Mouse (Mus musculus): ENCODE data around the gene Rnase4.

The Rnase4 gene

DNA sequence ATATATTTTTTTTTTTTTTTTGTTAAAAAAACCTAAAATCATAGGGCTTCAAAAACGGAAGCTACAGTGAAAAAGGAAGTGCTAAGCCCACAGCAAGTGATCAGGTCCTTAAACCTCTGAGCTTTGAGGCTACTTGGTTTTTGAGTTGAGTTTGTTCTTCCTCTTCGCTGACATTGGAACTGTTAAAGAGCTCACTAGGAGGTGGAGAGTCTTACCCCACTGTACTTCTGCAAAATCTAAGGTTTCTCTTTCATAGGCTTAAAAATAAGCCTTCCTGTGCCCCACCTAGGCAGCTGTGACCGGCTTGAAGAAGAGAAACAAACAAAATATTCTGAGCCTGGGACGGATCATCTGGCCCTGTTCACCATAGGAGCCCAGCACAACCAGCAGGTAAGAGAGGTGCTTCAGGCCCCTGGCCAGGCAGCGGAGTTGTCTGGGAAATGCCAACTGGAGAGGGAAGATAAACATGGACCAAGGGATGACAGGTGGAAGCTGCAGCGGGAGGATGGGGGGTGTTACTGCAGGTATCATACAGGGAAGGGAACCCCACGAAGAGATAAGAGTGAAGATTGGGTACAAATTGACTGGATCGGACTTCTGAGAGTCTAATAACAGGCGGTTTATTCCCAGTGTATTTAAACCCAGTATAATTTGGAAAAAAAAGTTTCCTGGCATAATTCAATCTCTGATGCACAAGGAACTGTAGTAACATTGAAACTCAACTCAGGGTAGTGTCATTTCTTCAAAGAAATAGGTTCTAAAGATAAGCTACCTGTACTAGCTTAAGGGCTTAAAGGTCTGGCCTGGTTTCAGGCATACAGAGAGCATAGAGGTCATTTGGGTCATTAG, 38.1 kb downstream of the Rnase4 start:
- peak; percentile 49 to 77 for DNase-seq (ENCODE audit: low spot score in 2 of 2)

DNA sequence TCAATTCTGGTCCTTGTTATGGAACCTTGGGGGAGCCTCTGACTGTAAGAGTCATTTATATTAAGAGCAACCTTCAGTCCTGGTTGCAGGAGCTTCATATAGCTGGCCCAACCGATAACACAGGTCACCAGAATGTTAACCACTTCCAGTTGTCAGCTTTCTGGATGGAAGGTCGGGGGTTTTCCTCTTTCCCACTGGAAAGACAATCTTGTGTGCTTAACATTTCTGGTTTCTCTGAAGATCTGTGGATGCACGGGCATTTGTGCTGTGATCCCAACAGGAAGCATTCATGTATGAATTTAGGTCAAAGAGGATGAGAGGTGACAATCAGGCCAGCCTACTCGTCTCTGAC, 38.7 kb downstream of the Rnase4 start:
- DNase-seq (ENCODE audit: low spot score in 2 of 2) = peak in 1 of 2 experiments; percentile 62

DNA sequence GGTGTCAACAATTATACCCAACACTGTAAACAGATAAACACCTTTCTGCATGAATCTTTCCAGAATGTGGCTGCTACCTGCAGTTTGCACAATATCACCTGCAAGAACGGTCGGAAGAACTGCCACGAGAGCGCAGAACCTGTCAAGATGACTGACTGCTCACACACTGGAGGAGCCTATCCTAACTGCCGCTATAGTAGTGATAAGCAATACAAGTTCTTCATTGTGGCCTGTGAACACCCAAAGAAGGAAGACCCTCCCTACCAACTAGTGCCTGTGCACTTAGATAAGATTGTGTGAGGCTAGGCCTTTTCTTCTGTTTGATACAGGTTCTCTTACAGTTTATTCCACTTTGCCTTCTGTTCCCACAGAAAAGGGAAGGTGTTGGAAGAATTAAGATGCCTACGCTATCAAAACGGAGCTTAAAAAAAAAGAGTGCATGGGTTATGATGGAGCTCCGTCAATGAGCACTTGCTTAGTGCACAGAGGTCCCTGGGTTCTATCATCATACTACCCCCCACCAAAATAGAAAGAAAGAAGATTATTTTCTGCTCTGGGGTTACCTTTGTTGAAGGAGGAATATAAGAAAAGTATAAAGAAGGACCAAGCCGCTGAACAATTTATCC, 39.6 kb downstream of the Rnase4 start:
- DNase-seq (ENCODE audit: low spot score in 2 of 2) = peak in 1 of 2 experiments; percentile 49

- peak in 1 of 2 experiments; percentile 62 for DNase-seq (ENCODE audit: low spot score in 2 of 2)
Observed at GRCm38 (mm10) chr14:51131086-51131815, 40.4 kb downstream of the Rnase4 start.

DNA sequence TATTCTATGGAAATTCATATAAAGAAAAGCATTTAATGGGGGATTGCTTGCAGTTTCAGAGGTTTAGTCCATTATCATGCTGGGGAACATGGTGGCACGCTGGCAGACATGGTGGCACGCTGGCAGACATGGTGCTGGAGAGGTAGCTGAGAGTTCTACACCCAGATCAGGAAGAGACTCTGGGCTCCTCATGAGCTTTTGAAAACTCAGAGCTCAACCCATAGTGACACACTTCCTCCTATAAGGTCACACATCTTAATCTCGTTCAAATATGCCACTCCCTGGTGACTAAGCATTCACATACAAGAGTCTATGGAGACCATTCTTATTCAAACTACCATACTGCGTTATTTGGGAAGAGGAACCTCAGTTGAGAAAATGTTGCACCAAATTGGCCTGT, 41.5 kb downstream of the Rnase4 start:
- DNase-seq (ENCODE audit: low spot score in 2 of 2) = peak in 1 of 2 experiments; percentile 59

DNA sequence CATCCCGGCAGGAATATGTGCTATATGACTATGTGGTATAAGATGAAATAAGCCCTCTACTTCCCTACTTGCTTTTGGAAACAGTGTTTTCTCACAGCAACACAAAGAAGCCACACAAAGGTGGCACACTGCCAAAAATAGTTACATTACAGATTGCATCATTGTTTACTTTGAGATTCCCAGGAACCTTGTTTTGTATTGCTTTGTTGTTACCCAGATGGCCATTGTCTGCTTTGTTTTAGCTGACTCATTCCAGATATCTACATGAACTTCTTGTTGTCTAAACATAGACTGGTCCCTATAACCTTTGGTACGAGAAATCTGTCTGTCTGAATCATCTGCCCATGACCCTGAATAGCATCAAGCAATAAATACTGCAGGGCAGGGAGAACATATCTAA, 49.5 kb downstream of the Rnase4 start:
- DNase-seq (ENCODE audit: low spot score in 2 of 2) = peak in 1 of 2 experiments; percentile 7

GRCm38 (mm10) chr14:51142119-51142518, 51.2 kb downstream of the Rnase4 start:
- peak in 1 of 2 experiments; percentile 48 for DNase-seq (ENCODE audit: low spot score in 2 of 2)

- no peak for DNase-seq (ENCODE audit: low spot score in 2 of 2)
Observed at GRCm38 (mm10) chr14:51142568-51142967, 51.7 kb downstream of the Rnase4 start.

- DNase-seq (ENCODE audit: low spot score in 2 of 2) = peak in 1 of 2 experiments; percentile 58
Observed at GRCm38 (mm10) chr14:51143287-51143686, 52.4 kb downstream of the Rnase4 start.

- DNase-seq (ENCODE audit: low spot score in 2 of 2) = peak in 1 of 2 experiments; percentile 63
Observed at GRCm38 (mm10) chr14:51143937-51144336, 53.1 kb downstream of the Rnase4 start.

DNA sequence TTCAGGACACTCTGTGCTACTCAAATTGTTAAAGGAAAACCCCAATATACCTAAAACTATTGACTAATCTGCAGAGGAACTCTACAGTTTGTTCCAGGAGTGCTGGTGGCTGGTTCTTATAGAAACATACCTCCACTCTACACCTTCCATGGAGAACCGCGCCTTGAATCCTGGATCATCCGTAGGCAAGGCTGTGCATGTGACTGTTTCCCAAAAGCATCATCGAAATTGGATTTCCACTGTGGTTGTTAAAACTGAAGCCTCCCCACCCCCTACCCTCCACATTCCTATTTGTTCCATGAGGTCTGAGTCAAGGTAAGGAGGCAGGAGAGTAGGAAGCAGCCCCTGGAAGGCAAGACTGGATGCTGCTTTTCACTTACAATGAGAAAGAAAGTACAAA, 53.6 kb downstream of the Rnase4 start:
- DNase-seq (ENCODE audit: low spot score in 2 of 2) = peak in 1 of 2 experiments; percentile 52

- peak in 1 of 2 experiments; percentile 54 for DNase-seq (ENCODE audit: low spot score in 2 of 2)
Observed at GRCm38 (mm10) chr14:51145521-51145920, 54.6 kb downstream of the Rnase4 start.

DNA sequence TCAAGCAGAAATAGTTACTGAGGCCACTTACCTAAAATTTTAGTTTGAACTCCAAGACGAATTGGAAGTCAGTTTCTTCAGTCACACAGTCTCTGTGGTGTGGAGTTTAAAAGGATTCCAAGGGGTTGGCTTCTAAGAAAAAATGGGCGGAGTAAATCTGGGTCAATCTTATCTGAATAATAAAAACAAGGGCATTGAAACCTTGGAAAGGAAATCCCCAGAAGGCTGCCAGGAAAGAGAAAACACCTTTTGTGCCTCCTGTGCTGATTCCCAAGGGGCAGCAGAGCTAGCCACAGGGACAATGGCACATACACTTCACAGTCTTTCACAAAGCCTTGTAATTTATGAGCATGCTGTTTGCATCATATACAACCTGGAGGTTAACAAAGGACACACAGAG, 55.8 kb downstream of the Rnase4 start, which contains the start of gene Rnase1:
Gene Rnase1 (minus strand): TSS at position 101 of the 400 bp plus-strand sequence.
- DNase-seq (ENCODE audit: low spot score in 2 of 2) = no peak

DNA sequence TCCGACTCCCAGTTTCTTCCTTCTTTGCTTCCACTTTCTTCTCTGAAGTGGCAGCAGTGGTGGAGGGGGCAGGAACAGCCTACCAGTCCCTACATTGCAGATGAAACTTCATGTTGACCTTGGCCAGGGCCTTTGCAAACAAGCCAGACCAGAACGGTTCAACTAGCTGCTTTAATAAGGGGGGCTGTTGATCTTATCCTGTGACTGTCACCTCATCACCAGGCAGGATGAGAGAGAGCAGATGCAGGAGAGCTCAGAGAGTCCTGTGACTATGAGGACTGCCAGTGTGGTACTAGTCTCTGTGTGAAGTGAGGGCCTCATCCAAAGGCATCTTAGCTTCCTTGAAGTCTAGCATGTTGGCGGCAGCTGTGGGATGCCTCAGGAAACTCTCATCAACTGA, 57.1 kb downstream of the Rnase4 start:
- DNase-seq (ENCODE audit: low spot score in 2 of 2) = peak; percentile 7 to 51

DNA sequence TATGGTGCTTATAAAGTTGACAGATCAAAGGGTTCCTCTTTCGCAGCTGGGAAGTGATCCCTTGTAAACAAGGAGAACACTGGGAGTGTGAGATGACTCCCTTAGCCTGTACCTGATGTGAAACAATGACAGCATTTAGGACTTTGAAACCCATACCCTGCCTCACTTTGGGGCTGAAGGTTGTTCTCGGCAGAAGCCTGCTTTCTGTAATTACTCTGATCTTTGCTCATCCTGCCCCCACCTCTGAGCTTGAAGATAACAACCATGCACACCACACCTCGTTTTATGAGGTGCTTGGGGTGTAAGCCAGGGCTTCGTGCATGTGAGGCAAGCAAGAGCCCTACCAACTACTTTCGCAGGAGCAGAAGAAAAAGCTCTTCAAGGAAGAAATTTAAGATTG, 58.3 kb downstream of the Rnase4 start:
- peak; percentile 17 to 62 for DNase-seq (ENCODE audit: low spot score in 2 of 2)

DNA sequence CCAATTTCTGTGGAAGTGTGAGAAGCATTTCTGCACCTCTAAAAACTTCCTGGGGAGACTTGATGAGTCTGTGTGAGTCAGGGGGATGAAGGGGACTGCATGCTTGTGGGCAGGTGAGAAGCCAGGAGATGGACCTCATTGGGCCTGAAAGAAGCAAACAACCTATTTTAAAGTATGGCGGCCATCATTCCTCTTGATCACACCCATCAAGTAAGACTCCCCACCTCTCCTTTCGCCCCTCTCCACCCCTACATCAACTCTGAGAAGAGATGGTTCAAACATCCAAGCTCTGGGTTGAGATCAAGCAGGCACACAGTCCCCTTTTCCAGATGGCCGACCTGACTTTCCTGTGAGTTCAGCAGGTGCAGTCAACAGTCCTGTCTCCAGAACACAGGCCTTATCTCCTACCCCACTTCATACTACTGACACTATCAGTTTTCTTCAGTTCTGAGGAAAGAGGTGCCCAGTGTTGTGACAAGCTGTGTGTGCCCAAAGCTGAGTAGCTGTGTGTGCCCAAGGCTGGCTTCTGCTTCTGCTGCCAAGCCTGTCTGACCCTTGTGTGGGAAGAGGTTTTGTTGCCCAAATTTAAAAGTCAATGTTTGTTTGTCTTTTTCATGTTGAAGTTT, 59.4 kb downstream of the Rnase4 start:
- DNase-seq (ENCODE audit: low spot score in 2 of 2) = peak; percentile 13 to 56

GRCm38 (mm10) chr14:51152249-51152870, 61.5 kb downstream of the Rnase4 start:
- DNase-seq (ENCODE audit: low spot score in 2 of 2) = peak; percentile 13 to 53

Data from spleen, postnatal 4 days (tissue).